Mouse (Mus musculus): ENCODE measurements at regions not wholly inside any gene's neighbourhood (a gene's known extent, or its start where the extent isn't known, plus 50 kb on each side); places are given as distances from the start of the nearest gene placed in this dataset.

GRCm38 (mm10) chr2:146593291-146593690 is 81.1 kb upstream of the Ralgapa2 start:
- no peaks in the 10 kb centered on the region for H3K36me3 ChIP-seq (replicated peaks in 1 of 2; ENCODE audit: control insufficient read depth in 1 of 2, insufficient read depth in 1 of 2, low read length in 1 of 2)
- no peak overlapping the region for H3K27ac ChIP-seq (ENCODE audit: insufficient read depth, low read depth)
- no peaks in the 10 kb centered on the region for H3K27me3 ChIP-seq (replicated peaks)
- no peaks in the 10 kb centered on the region for H3K9me3 ChIP-seq (replicated peaks; ENCODE audit: low read length)
- DNase-seq (ENCODE audit: extremely low read depth): no peak
- no peak overlapping the region for H3K4me2 ChIP-seq (ENCODE audit: insufficient read depth, low read depth, poor library complexity, severe bottlenecking)
- in situ Hi-C loops (cut with MboI; ENCODE audit: low pct_ligation_motif_present, low pct_unique_long_range_greater_than_20kb, low sequenced_read_pairs): no loop called here
- dilution Hi-C loops (cut with MboI; ENCODE audit: extremely low pct_ligation_motif_present, extremely low pct_unique_long_range_greater_than_20kb, low sequenced_read_pairs): no loop called here
- H3K9ac ChIP-seq (ENCODE audit: insufficient read depth, low read depth): no peak overlapping the region
- no peaks in the 10 kb centered on the region for H3K79me2 ChIP-seq (replicated peaks; ENCODE audit: control insufficient read depth, extremely low read depth, insufficient read depth, poor library complexity, severe bottlenecking)
- 0 out of 4 replicates have a peak, but pooled peaks cover 0 to 2% of the 10 kb centered on the region in 2 experiments for H3K4me1 ChIP-seq (ENCODE audit: control insufficient read depth in 1 of 2, insufficient read depth in 2 of 2)
- no peak overlapping the region for H3K4me3 ChIP-seq (replicated peaks in 1 of 3; ENCODE audit: low read depth in 2 of 3, low read length in 2 of 3, poor library complexity in 1 of 3)
- TF ChIP-seq NELFE (IDR thresholded peaks at IDR 0.05; ENCODE audit: low read depth, low read length) (no peak), TCF12 (IDR thresholded peaks at IDR 0.05; ENCODE audit: low read depth, low read length) (no peak), JUND (conservative IDR thresholded peaks at IDR 0.05; ENCODE audit: low read depth, low read length) (no peak), ZNF384 (IDR thresholded peaks at IDR 0.05; ENCODE audit: low read depth, low read length) (no peak), JUN (IDR thresholded peaks at IDR 0.05; ENCODE audit: insufficient read depth, low read depth, low read length) (no peak), ZKSCAN1 (IDR thresholded peaks at IDR 0.05; ENCODE audit: borderline replicate concordance, low read depth, low read length) (no peak), CHD1 (IDR thresholded peaks at IDR 0.05; ENCODE audit: low read depth, low read length) (no peak)

DNA sequence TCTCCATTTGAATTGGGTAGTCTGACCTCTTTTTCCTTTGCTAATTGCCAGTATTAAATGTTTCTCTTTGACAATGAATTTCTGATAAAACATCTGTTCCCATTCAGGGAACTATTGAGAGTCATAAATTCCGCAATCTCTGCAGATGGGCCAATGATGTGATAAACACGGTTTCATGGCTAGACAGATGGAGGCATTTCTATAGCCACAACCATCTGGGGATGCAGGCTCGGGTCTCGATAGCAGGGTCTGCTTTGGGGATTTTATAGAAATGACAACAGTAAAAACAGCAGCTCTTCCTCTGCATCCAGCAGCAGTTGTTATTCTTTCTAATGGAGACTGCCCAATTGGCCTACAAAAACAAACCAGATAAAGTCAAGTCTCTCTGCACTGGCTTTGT is 82.1 kb upstream of the Ralgapa2 start:
- no peaks in the 10 kb centered on the region for H3K27me3 ChIP-seq (replicated peaks)
- no peak overlapping the region for H3K4me2 ChIP-seq (ENCODE audit: insufficient read depth, low read depth, poor library complexity, severe bottlenecking)
- no peaks in the 10 kb centered on the region for H3K79me2 ChIP-seq (replicated peaks; ENCODE audit: control insufficient read depth, extremely low read depth, insufficient read depth, poor library complexity, severe bottlenecking)
- H3K27ac ChIP-seq (ENCODE audit: insufficient read depth, low read depth): no peak overlapping the region
- dilution Hi-C loops (cut with MboI; ENCODE audit: extremely low pct_ligation_motif_present, extremely low pct_unique_long_range_greater_than_20kb, low sequenced_read_pairs) (no loop called here), in situ Hi-C loops (cut with MboI; ENCODE audit: low pct_ligation_motif_present, low pct_unique_long_range_greater_than_20kb, low sequenced_read_pairs) (no loop called here)
- no peak for DNase-seq (ENCODE audit: extremely low read depth)
- no peaks in the 10 kb centered on the region for H3K36me3 ChIP-seq (replicated peaks in 1 of 2; ENCODE audit: control insufficient read depth in 1 of 2, insufficient read depth in 1 of 2, low read length in 1 of 2)
- no peak overlapping the region for H3K4me3 ChIP-seq (replicated peaks in 1 of 3; ENCODE audit: low read depth in 2 of 3, low read length in 2 of 3, poor library complexity in 1 of 3)
- H3K4me1 ChIP-seq (ENCODE audit: control insufficient read depth in 1 of 2, insufficient read depth in 2 of 2): 0 out of 4 replicates have a peak, but pooled peaks cover 0 to 2% of the 10 kb centered on the region in 2 experiments
- H3K9me3 ChIP-seq (replicated peaks; ENCODE audit: low read length): no peaks in the 10 kb centered on the region
- no peak for TF ChIP-seq BHLHE40 (IDR thresholded peaks at IDR 0.05; ENCODE audit: low read depth, low read length)
- TF ChIP-seq UBTF (IDR thresholded peaks at IDR 0.05; ENCODE audit: low read depth, low read length): no peak
- TF ChIP-seq JUN (IDR thresholded peaks at IDR 0.05; ENCODE audit: insufficient read depth, low read depth, low read length): no peak
- TF ChIP-seq ZNF384 (IDR thresholded peaks at IDR 0.05; ENCODE audit: low read depth, low read length): no peak
- no peak for TF ChIP-seq POLR2AphosphoS2 (IDR thresholded peaks at IDR 0.05; ENCODE audit: low read depth, low read length)
- no peak for TF ChIP-seq PAX5 (IDR thresholded peaks at IDR 0.05; ENCODE audit: low read length)
- TF ChIP-seq POLR2A (IDR thresholded peaks at IDR 0.05; ENCODE audit: low read depth, low read length): no peak
- TF ChIP-seq ZKSCAN1 (IDR thresholded peaks at IDR 0.05; ENCODE audit: borderline replicate concordance, low read depth, low read length): no peak
- TF ChIP-seq CTCF (conservative IDR thresholded peaks at IDR 0.05 in 1 of 2, IDR thresholded peaks at IDR 0.05 in 1 of 2; ENCODE audit: low read depth in 2 of 2, low read length in 2 of 2): no peak
- TF ChIP-seq RAD21 (IDR thresholded peaks at IDR 0.05; ENCODE audit: low read depth, low read length): no peak
- no peak for TF ChIP-seq USF1 (IDR thresholded peaks at IDR 0.05; ENCODE audit: low read depth, low read length)
- no peak overlapping the region for H3K9ac ChIP-seq (ENCODE audit: insufficient read depth, low read depth)

Measured in CH12.LX (cell line).